ENCODE assay signal across 9 mouse cellular contexts in genomic region chr3:104104942-104105341, GRCm38 (mm10).
DNase-seq lines count a peak whose midpoint lies in the region; ATAC-seq and TF ChIP-seq lines count a peak whose summit lies in the region.
"Had no signal": no experiment of that assay in that cellular context is flagged by ENCODE, and none has a peak within 500 bp of the region (broad histone marks: within the 10 kb centered on the region; RNA-seq: fewer than 3 reads in every experiment).

No protein-coding gene starts in this region.

- H3K4me2 ChIP-seq in kidney, embryonic 16.5 days (replicated peaks; ENCODE audit: low read depth, low read length), result no peak overlapping the region
- H3K4me2 ChIP-seq: liver, embryonic 15.5 days had no signal

- no peak overlapping the region for H3K4me3 ChIP-seq in kidney, adult 2 months (ENCODE audit: insufficient read depth, low read depth, low read length)
- H3K4me3 ChIP-seq in kidney, embryonic 16.5 days (ENCODE audit: low read length), result no peak overlapping the region
- H3K4me3 ChIP-seq in E14TG2a.4 (replicated peaks; ENCODE audit: low read length), result no peak overlapping the region
- H3K4me3 ChIP-seq in lung, adult 2 months (replicated peaks; ENCODE audit: extremely low read depth, low read depth, low read length), result no peak overlapping the region
- H3K4me3 ChIP-seq: liver, embryonic 15.5 days had no signal

- H3K27ac ChIP-seq in kidney, adult 2 months (ENCODE audit: insufficient read depth, low read depth, low read length), result no peak overlapping the region
- H3K27ac ChIP-seq in kidney, embryonic 16.5 days (ENCODE audit: low read length), result no peak overlapping the region
- H3K27ac ChIP-seq: liver, embryonic 15.5 days had no signal

- H3K9me3 ChIP-seq in kidney, embryonic 16.5 days (ENCODE audit: low read length), result no peaks in the 10 kb centered on the region
- H3K9me3 ChIP-seq in E14TG2a.4 (ENCODE audit: low read length), result no peaks in the 10 kb centered on the region
- H3K9me3 ChIP-seq: liver, embryonic 15.5 days had no signal

- WGBS in kidney, adult 2 months, result 70% methylated on average over 1 of the region's 1 CpGs
- 55% methylated on average over 1 of the region's 1 CpGs for WGBS in kidney, embryonic 16.5 days
- 55% methylated on average over 1 of the region's 1 CpGs for WGBS in lung, adult 2 months

- no peaks in the 10 kb centered on the region for H3K36me3 ChIP-seq in kidney, adult 2 months (ENCODE audit: control insufficient read depth, insufficient read depth, low read length)
- H3K36me3 ChIP-seq in kidney, embryonic 16.5 days (ENCODE audit: insufficient read depth, low read length), result no peaks in the 10 kb centered on the region
- H3K36me3 ChIP-seq in E14TG2a.4 (ENCODE audit: insufficient read depth, low read length), result no peaks in the 10 kb centered on the region
- H3K36me3 ChIP-seq: liver, embryonic 15.5 days had no signal

- H3K4me1 ChIP-seq in kidney, adult 2 months (ENCODE audit: control insufficient read depth, insufficient read depth, low read length), result no peaks in the 10 kb centered on the region
- H3K4me1 ChIP-seq in kidney, embryonic 16.5 days (ENCODE audit: insufficient read depth, low read length), result no peaks in the 10 kb centered on the region
- H3K4me1 ChIP-seq in E14TG2a.4 (replicated peaks; ENCODE audit: low read depth, low read length), result no peaks in the 10 kb centered on the region
- H3K4me1 ChIP-seq in lung, adult 2 months (ENCODE audit: control insufficient read depth, insufficient read depth, low read length), result no peaks in the 10 kb centered on the region; the same call in 1 of the 2 replicates
- H3K4me1 ChIP-seq: liver, embryonic 15.5 days had no signal

- H3K9ac ChIP-seq in kidney, embryonic 16.5 days (replicated peaks; ENCODE audit: low read length), result no peak overlapping the region
- H3K9ac ChIP-seq: liver, embryonic 15.5 days had no signal

- no peak for TF ChIP-seq POLR2A in kidney, adult 2 months (IDR thresholded peaks at IDR 0.05; ENCODE audit: low read depth, low read length)
- no peak for TF ChIP-seq POLR2A in lung, adult 2 months (IDR thresholded peaks at IDR 0.05; ENCODE audit: borderline replicate concordance, extremely low read depth, low read depth, low read length)

- TF ChIP-seq CTCF in kidney, adult 2 months (conservative IDR thresholded peaks at IDR 0.05; ENCODE audit: insufficient read depth, insufficient read length, low read depth, low read length), result peak; percentile 62
- TF ChIP-seq CTCF in E14TG2a.4 (conservative IDR thresholded peaks at IDR 0.05; ENCODE audit: low read length), result peak; percentile 61
- TF ChIP-seq CTCF in lung, adult 2 months (IDR thresholded peaks at IDR 0.05; ENCODE audit: insufficient read depth, low read length), result peak; percentile 46

- ATAC-seq in kidney, embryonic 16.5 days (ENCODE audit: low FRiP score, low TSS enrichment), result no peak
- ATAC-seq in erythroblast, adult 5-6 weeks (replicated peaks; ENCODE audit: low FRiP score, poor library complexity, severe bottlenecking), result peak; percentile 64

- DNase-seq in kidney, adult 2 months, result peak; percentile 56
- DNase-seq in adrenal gland, postnatal 14 days, result peak; percentile 71
- peak; percentile 40 for DNase-seq in lung, adult 2 months
- peak; percentile 36 to 47 for DNase-seq in spleen, postnatal 36 days (ENCODE audit: low spot score in 2 of 2)
- no peak for DNase-seq in urinary bladder, postnatal 25 days (ENCODE audit: low spot score)

- H3K27me3 ChIP-seq in kidney, adult 2 months (replicated peaks; ENCODE audit: control insufficient read depth, insufficient read depth, low read length), result no peaks in the 10 kb centered on the region
- H3K27me3 ChIP-seq in kidney, embryonic 16.5 days (ENCODE audit: insufficient read depth, low read length), result no peaks in the 10 kb centered on the region
- H3K27me3 ChIP-seq in E14TG2a.4 (ENCODE audit: insufficient read depth, low read length), result no peaks in the 10 kb centered on the region
- H3K27me3 ChIP-seq: liver, embryonic 15.5 days had no signal
